Mouse (Mus musculus) CH12.LX (cell line): Measurements from ENCODE around the gene Snx13.

Experiments
- CTCF ChIP-seq, 2 experiments: IDR thresholded peaks in 1 of 2; conservative IDR thresholded peaks in 1 of 2; 2 replicates each; pipeline ENCODE4 v1.5.1; 2011 to 2012; ENCODE audit warnings: low read depth in 2 of 2, low read length in 2 of 2, improper control_type of control experiment in 1 of 2, inconsistent platforms in 1 of 2, mild to moderate bottlenecking in 1 of 2, moderate library complexity in 1 of 2
- HCFC1 ChIP-seq: IDR thresholded peaks from 2 replicates; pipeline ENCODE4 v1.6.1; 2012; ENCODE audit warnings: low read depth, mild to moderate bottlenecking, inconsistent platforms, low read length, improper control_type of control experiment

- no peak for TF ChIP-seq HCFC1
- TF ChIP-seq CTCF (conservative IDR thresholded peaks at IDR 0.05 in 1 of 2, IDR thresholded peaks at IDR 0.05 in 1 of 2; ENCODE audit: low read depth in 2 of 2, low read length in 2 of 2), result no peak
Measured at GRCm38 (mm10) chr12:35072178-35072577, 25.2 kb downstream of the Snx13 start.
